Mouse (Mus musculus): ENCODE results near the gene Tgfa.

Gene Tgfa

GRCm38 (mm10) chr6:86194941-86195932 is at the start of gene Tgfa:
Gene Tgfa (plus strand): TSS chr6:86195223.
- DNase-seq (ENCODE audit: low spot score in 2 of 2): peak; percentile 9 to 10

- no peak for DNase-seq (ENCODE audit: low spot score in 2 of 2)
Observed at GRCm38 (mm10) chr6:86148518-86148917, 46.5 kb upstream of the Tgfa start.

GRCm38 (mm10) chr6:86149001-86149400 is 46.0 kb upstream of the Tgfa start:
- DNase-seq (ENCODE audit: low spot score in 2 of 2): no peak

- DNase-seq (ENCODE audit: low spot score in 2 of 2): no peak
Observed at GRCm38 (mm10) chr6:86152676-86153075, 42.3 kb upstream of the Tgfa start.

GRCm38 (mm10) chr6:86153436-86153990 is 41.5 kb upstream of the Tgfa start:
- no peak for DNase-seq (ENCODE audit: low spot score in 2 of 2)

- DNase-seq (ENCODE audit: low spot score in 2 of 2): no peak
Observed at GRCm38 (mm10) chr6:86154006-86154405, 41.0 kb upstream of the Tgfa start.

GRCm38 (mm10) chr6:86154481-86154880 is 40.5 kb upstream of the Tgfa start:
- DNase-seq (ENCODE audit: low spot score in 2 of 2): no peak

- no peak for DNase-seq (ENCODE audit: low spot score in 2 of 2)
Observed at GRCm38 (mm10) chr6:86157253-86158234, 37.5 kb upstream of the Tgfa start.

GRCm38 (mm10) chr6:86160878-86161277 is 34.1 kb upstream of the Tgfa start:
- no peak for DNase-seq (ENCODE audit: low spot score in 2 of 2)

- no peak for DNase-seq (ENCODE audit: low spot score in 2 of 2)
Observed at GRCm38 (mm10) chr6:86161586-86161985, 33.4 kb upstream of the Tgfa start.

GRCm38 (mm10) chr6:86164028-86164427 is 31.0 kb upstream of the Tgfa start:
- DNase-seq (ENCODE audit: low spot score in 2 of 2): no peak

GRCm38 (mm10) chr6:86166426-86166825 is 28.6 kb upstream of the Tgfa start:
- no peak for DNase-seq (ENCODE audit: low spot score in 2 of 2)

- DNase-seq (ENCODE audit: low spot score in 2 of 2): no peak
Observed at GRCm38 (mm10) chr6:86167851-86168250, 27.2 kb upstream of the Tgfa start.

GRCm38 (mm10) chr6:86169166-86169565 is 25.9 kb upstream of the Tgfa start:
- no peak for DNase-seq (ENCODE audit: low spot score in 2 of 2)

- no peak for DNase-seq (ENCODE audit: low spot score in 2 of 2)
Observed at GRCm38 (mm10) chr6:86176236-86176635, 18.8 kb upstream of the Tgfa start.

- DNase-seq (ENCODE audit: low spot score in 2 of 2): no peak
Observed at GRCm38 (mm10) chr6:86176721-86177120, 18.3 kb upstream of the Tgfa start.

- no peak for DNase-seq (ENCODE audit: low spot score in 2 of 2)
Observed at GRCm38 (mm10) chr6:86177331-86177982, 17.6 kb upstream of the Tgfa start.

GRCm38 (mm10) chr6:86180617-86181016 is 14.4 kb upstream of the Tgfa start:
- no peak for DNase-seq (ENCODE audit: low spot score in 2 of 2)

- DNase-seq (ENCODE audit: low spot score in 2 of 2): no peak
Observed at GRCm38 (mm10) chr6:86182016-86182415, 13.0 kb upstream of the Tgfa start.

- DNase-seq (ENCODE audit: low spot score in 2 of 2): no peak
Observed at GRCm38 (mm10) chr6:86182626-86183025, 12.4 kb upstream of the Tgfa start.
